Mouse (Mus musculus) kidney, postnatal 0 days (tissue): ENCODE data around the gene Ssc4d. TPM values are rescaled to one million over a fixed set of nuclear protein-coding genes. Genes with fewer than 3 reads are reported as not detected.
A peak's percentile ranks its signal among the peaks of the same experiment; 100 is the strongest.

Experiments used
- ATAC-seq: fragments of 200-750 bp; cut with Nextera tagmentation; replicated peaks from 2 replicates; pipeline ENCODE4 v1.8.0; 2017; ENCODE audit warnings: low read depth, moderate number of reproducible peaks, moderate TSS enrichment, moderate library complexity; ENCODE audit not compliant: low FRiP score
- DNase-seq: peaks from one replicate; pipeline ENCODE4 v3.0.0-alpha.2; 2016; ENCODE audit warnings: low spot score
- H3K27ac ChIP-seq: fragments of 300-500 bp; sonication (generic); 2 replicates; pipeline ENCODE4 v1.5.1; 2014; ENCODE audit warnings: mild to moderate bottlenecking
- H3K27me3 ChIP-seq: fragments of 300-500 bp; sonication (generic); 2 replicates; pipeline ENCODE4 v1.6.1; 2014; ENCODE audit warnings: low read length, mixed read lengths; ENCODE audit not compliant: insufficient read depth
- H3K36me3 ChIP-seq: fragments of 300-500 bp; sonication (generic); 2 replicates; pipeline ENCODE4 v1.6.1; 2014; ENCODE audit warnings: low read length, mixed read lengths; ENCODE audit not compliant: insufficient read depth
- H3K4me1 ChIP-seq: fragments of 300-500 bp; sonication (generic); replicated peaks from 2 replicates; pipeline ENCODE4 v1.6.1; 2014; ENCODE audit warnings: antibody characterized with exemption, low read length, mixed read lengths; ENCODE audit not compliant: insufficient read depth
- H3K4me2 ChIP-seq: fragments of 300-500 bp; sonication (generic); 2 replicates; pipeline ENCODE4 v1.6.1; 2014; ENCODE audit warnings: mild to moderate bottlenecking, low read length, moderate library complexity, mixed read lengths
- H3K4me3 ChIP-seq: fragments of 300-500 bp; sonication (generic); replicated peaks from 2 replicates; pipeline ENCODE4 v1.5.1; 2014; ENCODE audit warnings: low read depth, low read length
- H3K9ac ChIP-seq: fragments of 300-500 bp; sonication (generic); 2 replicates; pipeline ENCODE4 v1.6.1; 2014; ENCODE audit warnings: low read depth, low read length
- H3K9me3 ChIP-seq: fragments of 300-500 bp; sonication (generic); replicated peaks from 2 replicates; pipeline ENCODE4 v1.6.1; 2016; ENCODE audit warnings: low read length, inconsistent platforms, mixed read lengths
- CTCF ChIP-seq: IDR thresholded peaks from 2 replicates; pipeline ENCODE4 v1.5.1; 2016; ENCODE audit warnings: antibody characterized with exemption, low read depth, mild to moderate bottlenecking, moderate library complexity
- WGBS: fragments of 180-500 bp; shearing (Covaris S2); extraction: QIAGEN DNeasy Blood & Tissue Kit; methylation state at CpG from one replicate; pipeline ENCODE4 v1.1.7; 2014; 5-methylcytosine and 5-hydroxymethylcytosine counted together
- polyA plus RNA-seq: library from polyadenylated mRNA; unstranded; fragments of >200 nt; fragmentation: Nextera tagmentation; extraction: Ambion mirVana; gene quantifications from 2 replicates; pipeline ENCODE4 v1.2.1, GENCODE M21; 2015

Gene Ssc4d
- polyA plus RNA-seq, 1 experiment from 2014 or later: 7.5 TPM

DNA sequence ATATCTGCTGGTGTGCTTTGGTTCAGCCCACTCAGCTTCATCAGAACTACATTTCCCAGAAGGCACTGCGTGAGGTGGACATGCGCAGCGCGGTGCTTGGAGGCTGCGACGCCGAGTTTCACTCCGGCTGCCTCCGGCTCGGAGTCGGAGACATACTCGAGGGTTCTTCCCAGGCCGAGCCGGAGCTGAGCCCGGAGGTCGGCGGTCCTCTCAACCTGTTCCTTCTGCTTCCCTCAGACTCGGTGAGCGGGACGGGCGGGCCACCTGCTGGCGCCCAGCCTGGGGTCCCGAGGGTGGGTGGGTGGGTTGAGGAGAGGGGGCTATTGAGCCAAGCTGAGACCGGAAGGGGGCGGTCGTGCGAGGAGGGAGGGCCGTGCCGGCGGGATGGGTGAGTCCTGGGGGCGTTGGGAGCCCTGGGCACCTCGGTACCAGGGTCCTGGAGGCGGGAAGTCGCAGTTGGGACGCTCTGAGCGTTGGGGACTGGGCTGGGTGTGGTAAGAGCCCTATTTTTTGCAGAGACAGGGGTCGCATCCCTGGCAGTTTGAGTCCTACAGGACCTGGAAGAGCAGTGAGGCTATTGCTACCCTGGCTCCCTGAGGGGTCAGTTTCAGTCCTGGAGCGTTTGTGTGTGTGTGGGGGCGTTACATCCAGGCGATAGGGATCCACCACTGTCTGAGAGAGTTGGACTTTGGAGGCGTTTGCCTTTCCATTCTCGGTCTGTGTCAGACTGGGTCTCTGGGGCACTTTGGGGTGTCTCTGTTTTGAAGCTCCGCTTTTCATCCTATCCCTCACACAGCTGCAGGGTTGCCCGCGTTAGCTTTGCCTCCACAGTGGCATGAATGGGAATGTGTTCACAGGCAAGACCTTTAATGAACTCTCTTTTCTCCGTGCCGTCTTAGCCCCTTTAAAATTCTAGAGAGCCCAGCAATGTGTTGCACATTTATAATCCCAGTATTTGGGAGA lies 20.7 kb upstream of the Ssc4d start, which contains the start of gene Dtx2:
Dtx2 (plus strand) TSS at position 76 of the 963 bp plus-strand sequence.
- DNase-seq: peak; percentile 93
- Histone ChIP-seq H3K4me1 (no peaks in the 10 kb centered on the region), H3K27me3 (no peaks in the 10 kb centered on the region), H3K4me2 (peak within 1 kb of the TSS; percentile 84), H3K36me3 (peaks cover 21% of the 10 kb centered on the region), H3K4me3 (peak within 1 kb of the TSS; percentile 75), H3K9ac (peak within 1 kb of the TSS; percentile 86), H3K27ac (peak within 1 kb of the TSS; percentile 87), H3K9me3 (no peaks in the 10 kb centered on the region)
- peak; percentile 28 for TF ChIP-seq CTCF
- 1% methylated on average over 47 of the region's 47 CpGs for WGBS
- peak; percentile 93 for ATAC-seq

DNA sequence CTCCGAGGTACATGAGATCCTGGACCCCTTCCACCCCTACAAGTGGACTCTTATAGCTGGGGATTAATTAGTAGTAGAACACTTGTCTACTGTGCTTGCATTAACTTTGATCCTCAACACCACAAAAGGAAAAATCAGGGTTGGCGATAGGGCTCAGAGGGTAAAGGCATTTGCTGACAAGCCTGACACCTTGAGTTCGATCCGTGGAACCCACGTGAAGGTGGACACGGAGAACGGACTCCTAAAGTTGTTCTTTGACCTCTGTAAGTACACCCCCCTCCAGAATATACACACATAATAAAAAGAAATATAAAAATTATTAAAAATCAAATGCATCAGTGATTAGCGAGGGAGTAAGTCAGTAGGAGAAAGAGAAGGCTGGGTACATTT lies 20.0 kb upstream of the Ssc4d start:
- WGBS: 66% methylated on average over 8 of the region's 8 CpGs
- no peak overlapping the region for H3K4me2 ChIP-seq
- no peak overlapping the region for H3K27ac ChIP-seq
- DNase-seq: no peak
- peak overlapping the region; percentile 75; the same call in 1 of the 2 replicates for H3K4me3 ChIP-seq
- H3K9me3 ChIP-seq: no peaks in the 10 kb centered on the region
- H3K9ac ChIP-seq: no peak overlapping the region
- no peaks in the 10 kb centered on the region for H3K27me3 ChIP-seq
- no peak for ATAC-seq
- TF ChIP-seq CTCF: no peak
- peaks cover 21% of the 10 kb centered on the region for H3K36me3 ChIP-seq
- no peaks in the 10 kb centered on the region for H3K4me1 ChIP-seq

GRCm38 (mm10) chr5:135993381-135993965 lies 19.1 kb upstream of the Ssc4d start:
- no peaks in the 10 kb centered on the region for H3K4me1 ChIP-seq
- ATAC-seq (no peak), DNase-seq (peak; percentile 35)
- H3K27ac ChIP-seq: no peak overlapping the region
- H3K4me3 ChIP-seq: no peak overlapping the region
- peaks cover 14% of the 10 kb centered on the region for H3K36me3 ChIP-seq
- H3K4me2 ChIP-seq: no peak overlapping the region
- no peak overlapping the region for H3K9ac ChIP-seq
- H3K27me3 ChIP-seq: no peaks in the 10 kb centered on the region
- no peaks in the 10 kb centered on the region for H3K9me3 ChIP-seq
- 30% methylated on average over 5 of the region's 5 CpGs for WGBS
- TF ChIP-seq CTCF: no peak

GRCm38 (mm10) chr5:135990601-135991000 lies 16.3 kb upstream of the Ssc4d start:
- H3K27ac ChIP-seq: no peak overlapping the region
- 74% methylated on average over 5 of the region's 5 CpGs for WGBS
- DNase-seq (no peak), ATAC-seq (no peak)
- no peak overlapping the region for H3K4me2 ChIP-seq
- H3K4me1 ChIP-seq: no peaks in the 10 kb centered on the region
- no peak overlapping the region for H3K4me3 ChIP-seq
- H3K9ac ChIP-seq: no peak overlapping the region
- H3K27me3 ChIP-seq: no peaks in the 10 kb centered on the region
- TF ChIP-seq CTCF: no peak
- no peaks in the 10 kb centered on the region for H3K36me3 ChIP-seq
- no peaks in the 10 kb centered on the region for H3K9me3 ChIP-seq

GRCm38 (mm10) chr5:135987248-135987647 lies 12.9 kb upstream of the Ssc4d start:
- TF ChIP-seq CTCF: peak; percentile 63
- no peak; the same call in 1 of the 2 replicates for ATAC-seq
- no peaks in the 10 kb centered on the region for H3K9me3 ChIP-seq
- no peak overlapping the region for H3K4me2 ChIP-seq
- no peaks in the 10 kb centered on the region for H3K36me3 ChIP-seq
- WGBS: 45% methylated on average over 11 of the region's 11 CpGs
- H3K27ac ChIP-seq: no peak overlapping the region
- DNase-seq: peak; percentile 80
- no peaks in the 10 kb centered on the region for H3K4me1 ChIP-seq
- no peaks in the 10 kb centered on the region for H3K27me3 ChIP-seq
- H3K4me3 ChIP-seq: no peak overlapping the region
- no peak overlapping the region for H3K9ac ChIP-seq

DNA sequence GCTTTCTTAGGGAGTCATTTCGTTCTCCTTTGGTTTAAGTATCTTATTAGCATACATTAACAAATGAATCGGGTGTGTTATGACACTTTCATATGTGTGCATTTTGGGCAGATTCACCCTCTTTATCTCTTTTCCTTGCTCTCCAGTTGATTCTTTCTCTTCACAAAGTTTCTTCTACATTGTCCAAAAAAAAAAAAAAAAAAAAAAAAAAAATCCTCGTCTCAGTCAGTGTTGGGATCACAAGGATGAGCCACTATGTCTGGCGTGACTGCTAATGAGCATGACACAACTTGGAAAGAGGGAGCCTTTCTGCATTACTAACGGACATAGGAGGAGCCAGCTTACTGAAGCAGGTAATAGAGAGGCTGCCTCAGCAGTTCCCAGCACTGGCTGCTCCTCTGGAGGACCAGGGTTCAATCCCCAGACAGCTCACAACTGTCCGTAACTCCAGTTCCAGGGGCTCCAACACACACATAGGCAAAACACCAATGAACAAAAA lies 10.3 kb upstream of the Ssc4d start:
- no peaks in the 10 kb centered on the region for H3K36me3 ChIP-seq
- H3K4me2 ChIP-seq: no peak overlapping the region
- no peaks in the 10 kb centered on the region for H3K9me3 ChIP-seq
- H3K4me1 ChIP-seq: no peaks in the 10 kb centered on the region
- no peak overlapping the region for H3K9ac ChIP-seq
- TF ChIP-seq CTCF: no peak
- ATAC-seq (no peak), DNase-seq (no peak)
- H3K27me3 ChIP-seq: no peaks in the 10 kb centered on the region
- no peak overlapping the region for H3K4me3 ChIP-seq
- H3K27ac ChIP-seq: no peak overlapping the region
- WGBS: 64% methylated on average over 6 of the region's 6 CpGs
